In genomic region chr9:120140652-120141051, GRCm38 (mm10) we compare ENCODE assay signal across 9 mouse cellular contexts. TPM values are rescaled to one million over a fixed set of nuclear protein-coding genes. Genes with fewer than 3 reads are reported as not detected.
DNase-seq lines count a peak whose midpoint lies in the region; ATAC-seq and TF ChIP-seq lines count a peak whose summit lies in the region.
"Had no signal": no experiment of that assay in that cellular context is flagged by ENCODE, and none has a peak within 500 bp of the region (broad histone marks: within the 10 kb centered on the region; RNA-seq: fewer than 3 reads in every experiment).

No protein-coding gene starts in this region.

- DNase-seq in G1E (ENCODE audit: low spot score), result no peak
- peak; percentile 56 for DNase-seq in brain, embryonic 18.5 days (ENCODE audit: low read depth, low spot score)
- DNase-seq in hindbrain, embryonic 10.5 days (ENCODE audit: low spot score), result peak; percentile 74
- peak; percentile 60 to 85 for DNase-seq in layer of hippocampus, adult 8-10 months (ENCODE audit: low spot score in 2 of 2)
- DNase-seq in lung, embryonic 14.5 days, result peak; percentile 91
- DNase-seq in ovary, postnatal 36 days (ENCODE audit: low spot score), result peak; percentile 72
- DNase-seq in thymus, postnatal 14 days, result peak; percentile 73

- no peak overlapping the region for H3K27ac ChIP-seq in forebrain, embryonic 12.5 days
- H3K27ac ChIP-seq in hindbrain, embryonic 10.5 days, result no peak overlapping the region
- no peak overlapping the region for H3K27ac ChIP-seq in lung, embryonic 14.5 days (ENCODE audit: low read depth)
- H3K27ac ChIP-seq: limb, embryonic 15.5 days had no signal

- no peak overlapping the region for H3K4me2 ChIP-seq in forebrain, embryonic 12.5 days
- no peak overlapping the region for H3K4me2 ChIP-seq in lung, embryonic 14.5 days
- H3K4me2 ChIP-seq: limb, embryonic 15.5 days had no signal

- H3K36me3 ChIP-seq in G1E (replicated peaks), result peaks cover 4% of the 10 kb centered on the region
- no peaks in the 10 kb centered on the region for H3K36me3 ChIP-seq in forebrain, embryonic 12.5 days (replicated peaks)
- H3K36me3 ChIP-seq in hindbrain, embryonic 10.5 days, result peaks cover under 1% of the 10 kb centered on the region; the same call in 1 of the 2 replicates
- no peaks in the 10 kb centered on the region for H3K36me3 ChIP-seq in lung, embryonic 14.5 days (ENCODE audit: insufficient read depth)
- H3K36me3 ChIP-seq: limb, embryonic 15.5 days had no signal

- peaks cover 21% of the 10 kb centered on the region for H3K27me3 ChIP-seq in G1E (ENCODE audit: insufficient read depth, low read length)
- no peaks in the 10 kb centered on the region for H3K27me3 ChIP-seq in forebrain, embryonic 12.5 days
- no peaks in the 10 kb centered on the region for H3K27me3 ChIP-seq in hindbrain, embryonic 10.5 days (ENCODE audit: insufficient read depth, poor library complexity, severe bottlenecking)
- H3K27me3 ChIP-seq in lung, embryonic 14.5 days (ENCODE audit: insufficient read depth, low read length), result no peaks in the 10 kb centered on the region
- H3K27me3 ChIP-seq: limb, embryonic 15.5 days had no signal

- H3K4me3 ChIP-seq in G1E (ENCODE audit: low read depth, low read length), result no peak overlapping the region
- no peak overlapping the region for H3K4me3 ChIP-seq in forebrain, embryonic 12.5 days (replicated peaks)
- no peak overlapping the region for H3K4me3 ChIP-seq in hindbrain, embryonic 10.5 days
- H3K4me3 ChIP-seq in lung, embryonic 14.5 days (ENCODE audit: low read depth, low read length), result no peak overlapping the region
- H3K4me3 ChIP-seq: limb, embryonic 15.5 days had no signal

- WGBS in forebrain, embryonic 12.5 days, result 14% methylated on average over 4 of the region's 4 CpGs
- WGBS in hindbrain, embryonic 10.5 days, result 21% methylated on average over 4 of the region's 4 CpGs
- 9% methylated on average over 4 of the region's 4 CpGs for WGBS in lung, embryonic 14.5 days

- peak; percentile 75 for ATAC-seq in G1E (ENCODE audit: extremely low read depth, insufficient number of reproducible peaks, low FRiP score, poor library complexity, severe bottlenecking)
- ATAC-seq in forebrain, embryonic 12.5 days (ENCODE audit: low FRiP score), result peak; percentile 79; the same call in 1 of the 2 replicates
- ATAC-seq in lung, embryonic 14.5 days (ENCODE audit: insufficient read depth), result peak; percentile 59; the same call in 1 of the 2 replicates

- 0 out of 2 replicates have a peak, but pooled peaks cover 2% of the 10 kb centered on the region for H3K9me3 ChIP-seq in G1E (replicated peaks)
- no peaks in the 10 kb centered on the region for H3K9me3 ChIP-seq in forebrain, embryonic 12.5 days
- no peaks in the 10 kb centered on the region for H3K9me3 ChIP-seq in hindbrain, embryonic 10.5 days
- H3K9me3 ChIP-seq in lung, embryonic 14.5 days (ENCODE audit: low read depth, low read length), result no peaks in the 10 kb centered on the region
- H3K9me3 ChIP-seq: limb, embryonic 15.5 days had no signal

- peaks cover 3% of the 10 kb centered on the region for H3K4me1 ChIP-seq in G1E (ENCODE audit: insufficient read depth, low read depth, low read length)
- no peaks in the 10 kb centered on the region for H3K4me1 ChIP-seq in forebrain, embryonic 12.5 days
- no peaks in the 10 kb centered on the region for H3K4me1 ChIP-seq in hindbrain, embryonic 10.5 days (replicated peaks)
- H3K4me1 ChIP-seq in lung, embryonic 14.5 days (ENCODE audit: insufficient read depth), result no peaks in the 10 kb centered on the region
- H3K4me1 ChIP-seq: limb, embryonic 15.5 days had no signal

- H3K9ac ChIP-seq in forebrain, embryonic 12.5 days, result no peak overlapping the region
- no peak overlapping the region for H3K9ac ChIP-seq in lung, embryonic 14.5 days
- H3K9ac ChIP-seq: limb, embryonic 15.5 days had no signal

- TF ChIP-seq CTCF in G1E (IDR thresholded peaks at IDR 0.05; ENCODE audit: low read depth, low read length), result peak; percentile 59
- peak; percentile 95 for TF ChIP-seq CTCF in lung, embryonic 14.5 days (IDR thresholded peaks at IDR 0.05; ENCODE audit: low read depth)

RNA-seq across cellular contexts. Expression of gene Mobp, which starts 8.9 kb away (rescaled TPM):
- total RNA-seq in G1E (2014; fragmentation: Nextera tagmentation), result not detected in 2 replicates
- 0.38 TPM in 1 of 2 replicates, not detected in the other for total RNA-seq in G1E (2017)
- polyA plus RNA-seq in G1E (2012), result not detected in 2 replicates
- polyA plus RNA-seq in forebrain, embryonic 12.5 days (2016; fragmentation: Nextera tagmentation; extraction: Ambion mirVana), result 1.3 and 1.7 TPM in 2 replicates
- 0.22 and 0.26 TPM in 2 replicates for polyA plus RNA-seq in hindbrain, embryonic 10.5 days (2016; fragmentation: Nextera tagmentation; extraction: Ambion mirVana)
- total RNA-seq in layer of hippocampus, adult 8-10 months (2022), result 100 to 1,000 TPM; 395 to 477 (median 422) TPM
- not detected in 2 replicates for polyA plus RNA-seq in lung, embryonic 14.5 days (2014; fragmentation: Nextera tagmentation; extraction: Ambion mirVana)

RNA-seq across cellular contexts. Expression of gene Rpsa, which starts 13.2 kb away (rescaled TPM):
- total RNA-seq in G1E (2014; fragmentation: Nextera tagmentation) (4,941 and 5,512 TPM in 2 replicates), G1E (2017) (6,009 and 6,679 TPM in 2 replicates)
- 3,654 and 17,705 TPM in 2 replicates for polyA plus RNA-seq in G1E (2012)
- polyA plus RNA-seq in forebrain, embryonic 12.5 days (2016; fragmentation: Nextera tagmentation; extraction: Ambion mirVana), result 997 and 1,048 TPM in 2 replicates
- polyA plus RNA-seq in hindbrain, embryonic 10.5 days (2016; fragmentation: Nextera tagmentation; extraction: Ambion mirVana), result 1,315 and 1,519 TPM in 2 replicates
- total RNA-seq in layer of hippocampus, adult 8-10 months (2022), result 100 to 1,000 TPM; 400 to 515 (median 436) TPM
- polyA plus RNA-seq in lung, embryonic 14.5 days (2014; fragmentation: Nextera tagmentation; extraction: Ambion mirVana), result 2,022 and 2,170 TPM in 2 replicates

RNA-seq across cellular contexts. Expression of gene Slc25a38, which starts 30.5 kb away (rescaled TPM):
- total RNA-seq in G1E (2014; fragmentation: Nextera tagmentation) (56.2 and 59.8 TPM in 2 replicates), G1E (2017) (39.1 and 44.2 TPM in 2 replicates)
- polyA plus RNA-seq in G1E (2012), result 38.8 and 51.2 TPM in 2 replicates
- polyA plus RNA-seq in forebrain, embryonic 12.5 days (2016; fragmentation: Nextera tagmentation; extraction: Ambion mirVana), result 28.6 and 32.7 TPM in 2 replicates
- polyA plus RNA-seq in hindbrain, embryonic 10.5 days (2016; fragmentation: Nextera tagmentation; extraction: Ambion mirVana), result 41.6 and 43.5 TPM in 2 replicates
- 10 to 100 TPM; 23.5 to 31.8 (median 26.7) TPM for total RNA-seq in layer of hippocampus, adult 8-10 months (2022)
- polyA plus RNA-seq in lung, embryonic 14.5 days (2014; fragmentation: Nextera tagmentation; extraction: Ambion mirVana), result 26.9 and 31.4 TPM in 2 replicates

RNA-seq across cellular contexts. Expression of gene Ccr8, which starts 48.7 kb away (rescaled TPM):
- total RNA-seq in G1E (2014; fragmentation: Nextera tagmentation) (not detected in 2 replicates), G1E (2017) (not detected in 2 replicates)
- polyA plus RNA-seq in G1E (2012), result not detected in 2 replicates
- not detected in 2 replicates for polyA plus RNA-seq in forebrain, embryonic 12.5 days (2016; fragmentation: Nextera tagmentation; extraction: Ambion mirVana)
- not detected in 2 replicates for polyA plus RNA-seq in hindbrain, embryonic 10.5 days (2016; fragmentation: Nextera tagmentation; extraction: Ambion mirVana)
- total RNA-seq in layer of hippocampus, adult 8-10 months (2022), result not detected
- 0.16 TPM in 1 of 2 replicates, not detected in the other for polyA plus RNA-seq in lung, embryonic 14.5 days (2014; fragmentation: Nextera tagmentation; extraction: Ambion mirVana)
